Mouse (Mus musculus): ENCODE results near the gene Tiprl.

DNA sequence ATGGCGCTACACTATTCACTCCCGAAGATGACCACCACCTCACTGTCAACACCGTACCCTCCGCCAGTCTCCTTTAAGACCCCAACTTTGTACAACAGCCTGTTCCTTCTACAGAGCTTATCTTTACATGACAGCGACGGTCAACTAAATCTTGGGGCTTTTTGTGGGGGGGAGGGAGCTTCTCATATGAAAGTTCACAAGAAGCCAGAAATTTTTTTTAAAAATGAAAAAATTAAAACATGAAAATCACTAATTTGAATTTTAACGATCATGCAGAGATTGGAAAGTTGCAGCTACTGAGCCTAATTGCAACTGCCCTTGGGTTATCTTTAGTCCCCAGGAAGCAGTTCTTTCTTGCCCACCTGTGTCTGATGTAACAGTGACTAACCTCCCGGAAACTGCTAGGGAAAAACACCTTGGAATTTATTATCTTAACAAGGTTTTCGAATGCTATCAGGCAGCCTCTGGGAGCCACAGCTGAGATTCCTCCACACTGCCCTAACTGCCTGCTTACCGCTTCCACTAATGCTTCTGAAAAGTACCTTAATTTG is 44.0 kb downstream of the Tiprl start:
- TF ChIP-seq CTCF (IDR thresholded peaks at IDR 0.05; ENCODE audit: extremely low read depth, insufficient read depth, low read length) (no peak), POLR2A (IDR thresholded peaks at IDR 0.05; ENCODE audit: extremely low read depth, insufficient read depth, low read length) (no peak)

Measured in cortical plate, adult 2 months (tissue).